Mouse (Mus musculus) stomach, postnatal 0 days (tissue): ENCODE data around the gene Cbs. TPM values are rescaled to one million over a fixed set of nuclear protein-coding genes. Genes with fewer than 3 reads are reported as not detected.
A peak's percentile ranks its signal among the peaks of the same experiment; 100 is the strongest.

Source experiments
- ATAC-seq: fragments of 200-750 bp; cut with Nextera tagmentation; 2 replicates; pipeline ENCODE4 v1.8.0; 2017; ENCODE audit not compliant: low FRiP score, low TSS enrichment
- DNase-seq: peaks from one replicate; pipeline ENCODE4 v3.0.0-alpha.2; 2016; ENCODE audit warnings: low spot score
- H3K27ac ChIP-seq: fragments of 300-500 bp; sonication (generic); replicated peaks from 2 replicates; pipeline ENCODE4 v1.5.1; 2014; ENCODE audit warnings: mild to moderate bottlenecking, control low read depth
- H3K27me3 ChIP-seq: fragments of 300-500 bp; sonication (generic); 2 replicates; pipeline ENCODE4 v1.6.1; 2014; ENCODE audit warnings: low read length; ENCODE audit not compliant: control insufficient read depth, insufficient read depth
- H3K36me3 ChIP-seq: fragments of 300-500 bp; sonication (generic); 2 replicates; pipeline ENCODE4 v1.6.1; 2014; ENCODE audit warnings: low read length, mixed read lengths; ENCODE audit not compliant: control insufficient read depth, insufficient read depth
- H3K4me1 ChIP-seq: fragments of 300-500 bp; sonication (generic); replicated peaks from 2 replicates; pipeline ENCODE4 v1.6.1; 2014; ENCODE audit warnings: antibody characterized with exemption; ENCODE audit not compliant: control insufficient read depth, insufficient read depth
- H3K4me2 ChIP-seq: fragments of 300-500 bp; sonication (generic); replicated peaks from 2 replicates; pipeline ENCODE4 v1.6.1; 2014; ENCODE audit warnings: low read depth, mild to moderate bottlenecking, control low read depth, moderate library complexity
- H3K4me3 ChIP-seq: fragments of 300-500 bp; sonication (generic); 2 replicates; pipeline ENCODE4 v1.5.1; 2014; ENCODE audit warnings: low read depth, low read length, control low read depth
- H3K9ac ChIP-seq: fragments of 300-500 bp; sonication (generic); 2 replicates; pipeline ENCODE4 v1.6.1; 2014; ENCODE audit warnings: mild to moderate bottlenecking, low read length, control low read depth, mixed read lengths
- H3K9me3 ChIP-seq: fragments of 300-500 bp; sonication (generic); 2 replicates; pipeline ENCODE4 v1.6.1; 2016; ENCODE audit warnings: low read length; ENCODE audit not compliant: control insufficient read depth
- CTCF ChIP-seq: IDR thresholded peaks from 2 replicates; pipeline ENCODE4 v1.5.1; 2016; ENCODE audit warnings: antibody characterized with exemption, low read depth, mild to moderate bottlenecking, moderate library complexity
- EP300 ChIP-seq: optimal IDR thresholded peaks from 2 replicates; pipeline ENCODE3; 2016; ENCODE audit warnings: antibody characterized with exemption
- WGBS: fragments of 180-500 bp; shearing (Covaris S2); extraction: QIAGEN DNeasy Blood & Tissue Kit; methylation state at CpG from one replicate; pipeline ENCODE4 v1.1.7; 2014; 5-methylcytosine and 5-hydroxymethylcytosine counted together
- polyA plus RNA-seq: library from polyadenylated mRNA; unstranded; fragments of >200 nt; fragmentation: Nextera tagmentation; extraction: Ambion mirVana; gene quantifications from 2 replicates; pipeline ENCODE4 v1.2.1, GENCODE M21; 2015

The Cbs gene
- polyA plus RNA-seq, 1 experiment from 2014 or later = 1.2 TPM

- no peaks in the 10 kb centered on the region for H3K9me3 ChIP-seq
- H3K4me1 ChIP-seq = no peaks in the 10 kb centered on the region
- no peak overlapping the region for H3K27ac ChIP-seq
- no peak overlapping the region for H3K4me3 ChIP-seq
- 69% methylated on average over 10 of the region's 10 CpGs for WGBS
- H3K4me2 ChIP-seq = no peak overlapping the region
- TF ChIP-seq EP300 = no peak
- TF ChIP-seq CTCF = no peak
- no peak overlapping the region for H3K9ac ChIP-seq
- DNase-seq (no peak), ATAC-seq (no peak)
- H3K36me3 ChIP-seq = no peaks in the 10 kb centered on the region
- no peaks in the 10 kb centered on the region for H3K27me3 ChIP-seq
Measured at GRCm38 (mm10) chr17:31576394-31577175, 60.5 kb downstream of the Cbs start.

- H3K27me3 ChIP-seq = no peaks in the 10 kb centered on the region
- H3K9me3 ChIP-seq = no peaks in the 10 kb centered on the region
- H3K9ac ChIP-seq = no peak overlapping the region
- no peak for DNase-seq
- no peaks in the 10 kb centered on the region for H3K4me1 ChIP-seq
- ATAC-seq = no peak
- no peak overlapping the region for H3K4me2 ChIP-seq
- WGBS = 75% methylated on average over 7 of the region's 7 CpGs
- no peaks in the 10 kb centered on the region for H3K36me3 ChIP-seq
- TF ChIP-seq CTCF (no peak), EP300 (no peak)
- H3K4me3 ChIP-seq = no peak overlapping the region
- H3K27ac ChIP-seq = no peak overlapping the region
Measured at GRCm38 (mm10) chr17:31574662-31575061, 62.4 kb downstream of the Cbs start.

GRCm38 (mm10) chr17:31571689-31572088, 65.3 kb downstream of the Cbs start:
- Histone ChIP-seq H3K9ac (no peak overlapping the region), H3K4me3 (no peak overlapping the region), H3K27me3 (no peaks in the 10 kb centered on the region), H3K4me1 (peaks cover 7% of the 10 kb centered on the region), H3K4me2 (no peak overlapping the region), H3K27ac (no peak overlapping the region), H3K9me3 (no peaks in the 10 kb centered on the region), H3K36me3 (no peaks in the 10 kb centered on the region)
- DNase-seq (no peak), ATAC-seq (no peak)
- TF ChIP-seq CTCF (peak; percentile 38), EP300 (no peak)
- 80% methylated on average over 5 of the region's 5 CpGs for WGBS

GRCm38 (mm10) chr17:31570321-31570925, 66.6 kb downstream of the Cbs start:
- TF ChIP-seq EP300 (no peak), CTCF (no peak)
- Histone ChIP-seq H3K27ac (peak overlapping the region; percentile 36; the same call in 1 of the 2 replicates), H3K9ac (no peak overlapping the region), H3K36me3 (no peaks in the 10 kb centered on the region), H3K4me1 (peaks cover 7% of the 10 kb centered on the region), H3K9me3 (no peaks in the 10 kb centered on the region), H3K27me3 (no peaks in the 10 kb centered on the region), H3K4me3 (no peak overlapping the region), H3K4me2 (no peak overlapping the region; the same call in 1 of the 2 replicates)
- ATAC-seq (peak; percentile 91), DNase-seq (peak; percentile 33)
- 67% methylated on average over 9 of the region's 9 CpGs for WGBS

- TF ChIP-seq CTCF = no peak
- no peak for TF ChIP-seq EP300
- H3K9ac ChIP-seq = no peak overlapping the region
- H3K27me3 ChIP-seq = no peaks in the 10 kb centered on the region
- 76% methylated on average over 1 of the region's 1 CpGs for WGBS
- no peak overlapping the region for H3K4me2 ChIP-seq
- no peaks in the 10 kb centered on the region for H3K36me3 ChIP-seq
- H3K9me3 ChIP-seq = no peaks in the 10 kb centered on the region
- H3K4me3 ChIP-seq = no peak overlapping the region
- H3K27ac ChIP-seq = no peak overlapping the region
- H3K4me1 ChIP-seq = peaks cover 7% of the 10 kb centered on the region
- DNase-seq (no peak), ATAC-seq (no peak)
Measured at GRCm38 (mm10) chr17:31569756-31570155, 67.3 kb downstream of the Cbs start.

- H3K4me2 ChIP-seq = peak overlapping the region; percentile 72
- no peaks in the 10 kb centered on the region for H3K27me3 ChIP-seq
- H3K9me3 ChIP-seq = no peaks in the 10 kb centered on the region
- peak overlapping the region; percentile 94; the same call in 1 of the 2 replicates for H3K9ac ChIP-seq
- DNase-seq = no peak
- no peaks in the 10 kb centered on the region for H3K36me3 ChIP-seq
- TF ChIP-seq CTCF = no peak
- TF ChIP-seq EP300 = no peak
- WGBS = 64% methylated on average over 6 of the region's 6 CpGs
- peaks cover 9% of the 10 kb centered on the region for H3K4me1 ChIP-seq
- peak overlapping the region; percentile 72 for H3K4me3 ChIP-seq
- no peak for ATAC-seq
- H3K27ac ChIP-seq = no peak overlapping the region
Measured at GRCm38 (mm10) chr17:31566276-31566675, 70.8 kb downstream of the Cbs start.
